Mouse (Mus musculus): ENCODE measurements around the gene Nsfl1c. TPM values are rescaled to one million over a fixed set of nuclear protein-coding genes. Genes with fewer than 3 reads are reported as not detected.

Gene Nsfl1c
- polyA plus RNA-seq, 1 experiment from 2014 or later: 160 TPM

GRCm38 (mm10) chr2:151544673-151545072 lies 50.7 kb downstream of the Nsfl1c start:
- H3K4me2 ChIP-seq: peak overlapping the region; percentile 81
- peak overlapping the region; percentile 98; the same call in 1 of the 2 replicates for H3K9ac ChIP-seq
- H3K4me1 ChIP-seq (replicated peaks): peaks cover 60% of the 10 kb centered on the region
- no peak for ATAC-seq (ENCODE audit: insufficient number of reproducible peaks, low FRiP score)
- 38% methylated on average over 6 of the region's 6 CpGs for WGBS
- no peaks in the 10 kb centered on the region for H3K9me3 ChIP-seq (replicated peaks)
- peak overlapping the region; percentile 65 for H3K27ac ChIP-seq (ENCODE audit: poor library complexity, severe bottlenecking)
- peaks cover 52% of the 10 kb centered on the region for H3K36me3 ChIP-seq
- H3K4me3 ChIP-seq: peak overlapping the region; percentile 98
- H3K27me3 ChIP-seq (replicated peaks): no peaks in the 10 kb centered on the region

DNA sequence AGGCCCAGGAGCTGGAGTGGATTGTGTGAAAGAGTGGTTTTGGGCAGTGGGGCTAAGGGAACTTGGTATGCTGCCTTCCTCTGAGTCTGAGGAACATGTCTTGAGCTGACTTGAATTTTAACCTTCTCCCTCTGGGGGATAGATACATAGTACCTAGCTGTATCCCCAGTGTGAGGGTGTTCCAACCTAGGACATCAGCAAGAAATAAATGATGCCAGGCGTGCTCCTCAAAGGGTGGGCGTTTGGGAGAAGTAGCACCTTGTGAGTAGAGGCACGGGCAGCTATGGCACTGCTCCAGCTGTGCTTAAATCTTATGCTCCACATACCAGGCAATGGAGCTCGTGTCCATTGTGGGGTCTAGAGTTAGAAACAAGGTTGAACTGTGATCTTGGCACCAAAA lies 52.6 kb downstream of the Nsfl1c start:
- no peak overlapping the region for H3K4me3 ChIP-seq
- no peak overlapping the region for H3K4me2 ChIP-seq
- peaks cover 71% of the 10 kb centered on the region for H3K4me1 ChIP-seq (replicated peaks)
- H3K27ac ChIP-seq (ENCODE audit: poor library complexity, severe bottlenecking): no peak overlapping the region
- no peaks in the 10 kb centered on the region for H3K27me3 ChIP-seq (replicated peaks)
- H3K36me3 ChIP-seq: peaks cover 69% of the 10 kb centered on the region
- ATAC-seq (ENCODE audit: insufficient number of reproducible peaks, low FRiP score): no peak
- no peaks in the 10 kb centered on the region for H3K9me3 ChIP-seq (replicated peaks)
- WGBS: 80% methylated on average over 4 of the region's 4 CpGs
- no peak overlapping the region for H3K9ac ChIP-seq

- peaks cover 89% of the 10 kb centered on the region for H3K36me3 ChIP-seq
- no peak overlapping the region for H3K9ac ChIP-seq
- H3K27ac ChIP-seq (ENCODE audit: poor library complexity, severe bottlenecking): no peak overlapping the region
- no peak for ATAC-seq (ENCODE audit: insufficient number of reproducible peaks, low FRiP score)
- WGBS: 68% methylated on average over 3 of the region's 3 CpGs
- H3K4me1 ChIP-seq (replicated peaks): peaks cover 64% of the 10 kb centered on the region
- H3K4me3 ChIP-seq: no peak overlapping the region
- H3K9me3 ChIP-seq (replicated peaks): no peaks in the 10 kb centered on the region
- H3K4me2 ChIP-seq: no peak overlapping the region
- H3K27me3 ChIP-seq (replicated peaks): no peaks in the 10 kb centered on the region
Observed at GRCm38 (mm10) chr2:151549615-151550121, 55.7 kb downstream of the Nsfl1c start.

Other genes starting within 250 kb of the Nsfl1c start
- gene 4921509C19Rik, start 18.0 kb upstream of the Nsfl1c start, polyA plus RNA-seq (2016; fragmentation: Nextera tagmentation; extraction: Ambion mirVana): not detected in 2 replicates
- gene Fkbp1a, start 48.3 kb downstream of the Nsfl1c start, polyA plus RNA-seq (2016; fragmentation: Nextera tagmentation; extraction: Ambion mirVana): 751 and 791 TPM in 2 replicates
- gene Sdcbp2, start 78.4 kb downstream of the Nsfl1c start, polyA plus RNA-seq (2016; fragmentation: Nextera tagmentation; extraction: Ambion mirVana): 1.0 and 1.6 TPM in 2 replicates
- gene Snph, start 138.4 kb downstream of the Nsfl1c start, polyA plus RNA-seq (2016; fragmentation: Nextera tagmentation; extraction: Ambion mirVana): 0.22 and 0.38 TPM in 2 replicates
- gene Rad21l, start 174.4 kb downstream of the Nsfl1c start, polyA plus RNA-seq (2016; fragmentation: Nextera tagmentation; extraction: Ambion mirVana): not detected in 2 replicates
- gene Tmem74b, start 207.8 kb downstream of the Nsfl1c start, polyA plus RNA-seq (2016; fragmentation: Nextera tagmentation; extraction: Ambion mirVana): 2.0 and 2.2 TPM in 2 replicates

Data from heart, embryonic 12.5 days (tissue).